Mouse (Mus musculus) gastrocnemius, postnatal 36 days (tissue): ENCODE measurements at regions not wholly inside any gene's neighbourhood (a gene's known extent, or its start where the extent isn't known, plus 50 kb on each side); places are given as distances from the start of the nearest gene placed in this dataset.

ENCODE experiments used
- DNase-seq, 2 experiments: peaks; one replicate each; pipeline ENCODE4 v3.0.0; 2022
- intact Hi-C: fragments of 180-260 bp; cut with DNase I; formaldehyde crosslinking; loops from one replicate; pipeline ENCODE4 v1.15.1; 2025

GRCm38 (mm10) chr5:72245382-72245781 is 77.4 kb upstream of the Commd8 start:
- intact Hi-C loops = no loop called here
- no peak for DNase-seq

GRCm38 (mm10) chr5:72244134-72244533 is 76.1 kb upstream of the Commd8 start:
- peak; percentile 43 for DNase-seq
- intact Hi-C loops = no loop called here

GRCm38 (mm10) chr5:72242981-72243380 is 75.0 kb upstream of the Commd8 start:
- intact Hi-C loops = no loop called here
- no peak for DNase-seq

GRCm38 (mm10) chr5:72241451-72241850 is 73.5 kb upstream of the Commd8 start:
- intact Hi-C loops = no loop called here
- DNase-seq = no peak

GRCm38 (mm10) chr5:72240271-72240670 is 72.3 kb upstream of the Commd8 start:
- intact Hi-C loops = no loop called here
- no peak for DNase-seq

GRCm38 (mm10) chr5:72227002-72227401 is 59.0 kb upstream of the Commd8 start:
- intact Hi-C loops = no loop called here
- DNase-seq = no peak

- intact Hi-C loops = no loop called here
- DNase-seq = no peak
Measured at GRCm38 (mm10) chr5:72225576-72226298, 57.7 kb upstream of the Commd8 start.

GRCm38 (mm10) chr5:72225056-72225455 is 57.1 kb upstream of the Commd8 start:
- no peak for DNase-seq
- intact Hi-C loops = no loop called here

GRCm38 (mm10) chr5:72224551-72224966 is 56.6 kb upstream of the Commd8 start:
- intact Hi-C loops = no loop called here
- DNase-seq = no peak

GRCm38 (mm10) chr5:72222902-72223301 is 54.9 kb upstream of the Commd8 start:
- intact Hi-C loops = no loop called here
- DNase-seq = no peak

- no peak for DNase-seq
- intact Hi-C loops = no loop called here
Measured at GRCm38 (mm10) chr5:72219697-72220096, 51.7 kb upstream of the Commd8 start.

GRCm38 (mm10) chr5:72219248-72219647 is 51.3 kb upstream of the Commd8 start:
- no peak for DNase-seq
- intact Hi-C loops = no loop called here
